Mouse (Mus musculus): ENCODE measurements around the gene Il6ra. TPM values are rescaled to one million over a fixed set of nuclear protein-coding genes. Genes with fewer than 3 reads are reported as not detected.

Gene Il6ra
- polyA plus RNA-seq, 1 experiment from 2014 or later, result 1.6 TPM

- Histone ChIP-seq H3K9me3 (ENCODE audit: control insufficient read depth, low read depth, low read length) (no peaks in the 10 kb centered on the region; the same call in 1 of the 2 replicates), H3K4me3 (ENCODE audit: low read depth, low read length) (no peak overlapping the region), H3K36me3 (ENCODE audit: control insufficient read depth, insufficient read depth, low read length) (no peaks in the 10 kb centered on the region), H3K9ac (replicated peaks; ENCODE audit: low read depth, low read length) (no peak overlapping the region), H3K27me3 (ENCODE audit: control insufficient read depth, insufficient read depth, low read length) (no peaks in the 10 kb centered on the region), H3K27ac (ENCODE audit: low read length) (no peak overlapping the region), H3K4me1 (ENCODE audit: control insufficient read depth, insufficient read depth, low read length) (peaks cover 6% of the 10 kb centered on the region; the same call in 1 of the 2 replicates), H3K4me2 (replicated peaks; ENCODE audit: low read depth, low read length) (no peak overlapping the region)
- WGBS, result 76% methylated on average over 8 of the region's 8 CpGs
- ATAC-seq (ENCODE audit: insufficient number of reproducible peaks, insufficient read depth, low FRiP score, low read depth), result no peak
Measured at GRCm38 (mm10) chr3:89862182-89862761, 50.7 kb downstream of the Il6ra start.

DNA sequence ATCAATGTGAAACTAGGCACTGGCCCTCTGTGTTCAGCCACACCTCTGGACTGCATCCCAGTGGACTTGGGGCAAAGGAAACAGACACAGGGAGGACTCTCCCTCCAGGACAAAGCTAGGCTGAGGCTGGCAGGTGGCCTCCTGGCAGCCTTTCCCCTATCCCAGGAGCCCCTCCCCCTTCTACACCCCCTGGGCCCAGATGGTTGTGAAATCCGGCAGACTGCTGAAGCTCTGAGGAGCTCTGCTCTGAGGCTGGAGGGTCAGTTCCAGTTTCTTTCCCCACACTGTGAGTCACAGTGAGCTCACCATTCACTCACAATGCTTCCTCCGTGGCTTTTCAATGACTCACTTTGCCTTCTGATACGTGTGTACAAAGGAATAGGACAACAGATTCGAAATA is 51.9 kb downstream of the Il6ra start:
- peak; percentile 70; the same call in 1 of the 2 replicates for ATAC-seq (ENCODE audit: insufficient number of reproducible peaks, insufficient read depth, low FRiP score, low read depth)
- Histone ChIP-seq H3K9me3 (ENCODE audit: control insufficient read depth, low read depth, low read length) (no peaks in the 10 kb centered on the region; the same call in 1 of the 2 replicates), H3K36me3 (ENCODE audit: control insufficient read depth, insufficient read depth, low read length) (no peaks in the 10 kb centered on the region), H3K27me3 (ENCODE audit: control insufficient read depth, insufficient read depth, low read length) (no peaks in the 10 kb centered on the region), H3K4me1 (ENCODE audit: control insufficient read depth, insufficient read depth, low read length) (peaks cover 6% of the 10 kb centered on the region; the same call in 1 of the 2 replicates), H3K9ac (replicated peaks; ENCODE audit: low read depth, low read length) (no peak overlapping the region), H3K4me3 (ENCODE audit: low read depth, low read length) (no peak overlapping the region), H3K4me2 (replicated peaks; ENCODE audit: low read depth, low read length) (no peak overlapping the region), H3K27ac (ENCODE audit: low read length) (0 out of 2 replicates have a peak overlapping the region, but pooled peaks have one; percentile 21)
- WGBS, result 23% methylated on average over 4 of the region's 4 CpGs

GRCm38 (mm10) chr3:89860343-89860742 is 52.7 kb downstream of the Il6ra start:
- Histone ChIP-seq H3K9me3 (ENCODE audit: control insufficient read depth, low read depth, low read length) (no peaks in the 10 kb centered on the region; the same call in 1 of the 2 replicates), H3K9ac (replicated peaks; ENCODE audit: low read depth, low read length) (no peak overlapping the region), H3K4me1 (ENCODE audit: control insufficient read depth, insufficient read depth, low read length) (peaks cover 6% of the 10 kb centered on the region; the same call in 1 of the 2 replicates), H3K4me3 (ENCODE audit: low read depth, low read length) (no peak overlapping the region), H3K36me3 (ENCODE audit: control insufficient read depth, insufficient read depth, low read length) (no peaks in the 10 kb centered on the region), H3K27me3 (ENCODE audit: control insufficient read depth, insufficient read depth, low read length) (no peaks in the 10 kb centered on the region), H3K27ac (ENCODE audit: low read length) (no peak overlapping the region), H3K4me2 (replicated peaks; ENCODE audit: low read depth, low read length) (no peak overlapping the region)
- WGBS, result 73% methylated on average over 3 of the region's 3 CpGs
- ATAC-seq (ENCODE audit: insufficient number of reproducible peaks, insufficient read depth, low FRiP score, low read depth), result no peak

DNA sequence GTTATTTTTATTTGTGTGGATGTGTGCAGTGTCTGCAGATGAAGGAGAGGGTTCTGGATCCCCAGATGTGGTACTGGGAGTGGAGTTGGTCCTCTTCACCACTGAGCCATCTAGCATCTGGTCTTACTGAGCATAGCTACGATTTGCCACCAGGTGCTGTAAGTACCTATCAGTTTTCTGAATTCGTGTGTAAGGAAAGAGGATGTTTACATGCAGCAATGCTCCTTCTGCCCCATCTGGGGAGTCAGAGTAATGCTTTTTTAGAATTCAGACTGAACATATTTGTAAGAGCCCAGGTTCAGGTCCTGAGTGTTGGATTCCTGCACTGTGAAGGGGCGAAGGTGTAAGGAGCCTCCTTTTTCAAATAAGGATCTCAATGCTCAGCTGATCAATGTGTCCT is 53.1 kb downstream of the Il6ra start:
- no peak overlapping the region for H3K4me2 ChIP-seq (replicated peaks; ENCODE audit: low read depth, low read length)
- no peak overlapping the region for H3K9ac ChIP-seq (replicated peaks; ENCODE audit: low read depth, low read length)
- ATAC-seq (ENCODE audit: insufficient number of reproducible peaks, insufficient read depth, low FRiP score, low read depth), result no peak
- no peaks in the 10 kb centered on the region for H3K36me3 ChIP-seq (ENCODE audit: control insufficient read depth, insufficient read depth, low read length)
- H3K27ac ChIP-seq (ENCODE audit: low read length), result no peak overlapping the region
- WGBS, result 45% methylated on average over 3 of the region's 3 CpGs
- peaks cover 6% of the 10 kb centered on the region; the same call in 1 of the 2 replicates for H3K4me1 ChIP-seq (ENCODE audit: control insufficient read depth, insufficient read depth, low read length)
- no peak overlapping the region for H3K4me3 ChIP-seq (ENCODE audit: low read depth, low read length)
- no peaks in the 10 kb centered on the region; the same call in 1 of the 2 replicates for H3K9me3 ChIP-seq (ENCODE audit: control insufficient read depth, low read depth, low read length)
- H3K27me3 ChIP-seq (ENCODE audit: control insufficient read depth, insufficient read depth, low read length), result no peaks in the 10 kb centered on the region

GRCm38 (mm10) chr3:89858888-89859287 is 54.1 kb downstream of the Il6ra start:
- H3K4me3 ChIP-seq (ENCODE audit: low read depth, low read length), result no peak overlapping the region
- no peak overlapping the region for H3K4me2 ChIP-seq (replicated peaks; ENCODE audit: low read depth, low read length)
- H3K27ac ChIP-seq (ENCODE audit: low read length), result no peak overlapping the region
- no peaks in the 10 kb centered on the region; the same call in 1 of the 2 replicates for H3K9me3 ChIP-seq (ENCODE audit: control insufficient read depth, low read depth, low read length)
- no peak for ATAC-seq (ENCODE audit: insufficient number of reproducible peaks, insufficient read depth, low FRiP score, low read depth)
- no peak overlapping the region for H3K9ac ChIP-seq (replicated peaks; ENCODE audit: low read depth, low read length)
- no peaks in the 10 kb centered on the region for H3K27me3 ChIP-seq (ENCODE audit: control insufficient read depth, insufficient read depth, low read length)
- H3K36me3 ChIP-seq (ENCODE audit: control insufficient read depth, insufficient read depth, low read length), result no peaks in the 10 kb centered on the region
- 76% methylated on average over 8 of the region's 8 CpGs for WGBS
- H3K4me1 ChIP-seq (ENCODE audit: control insufficient read depth, insufficient read depth, low read length), result peaks cover 6% of the 10 kb centered on the region; the same call in 1 of the 2 replicates

GRCm38 (mm10) chr3:89858123-89858522 is 54.9 kb downstream of the Il6ra start:
- Histone ChIP-seq H3K9me3 (ENCODE audit: control insufficient read depth, low read depth, low read length) (no peaks in the 10 kb centered on the region; the same call in 1 of the 2 replicates), H3K27ac (ENCODE audit: low read length) (no peak overlapping the region), H3K9ac (replicated peaks; ENCODE audit: low read depth, low read length) (no peak overlapping the region), H3K27me3 (ENCODE audit: control insufficient read depth, insufficient read depth, low read length) (no peaks in the 10 kb centered on the region), H3K4me1 (ENCODE audit: control insufficient read depth, insufficient read depth, low read length) (peaks cover 6% of the 10 kb centered on the region; the same call in 1 of the 2 replicates), H3K4me3 (ENCODE audit: low read depth, low read length) (no peak overlapping the region), H3K36me3 (ENCODE audit: control insufficient read depth, insufficient read depth, low read length) (no peaks in the 10 kb centered on the region), H3K4me2 (replicated peaks; ENCODE audit: low read depth, low read length) (no peak overlapping the region)
- WGBS, result 9% methylated on average over 4 of the region's 4 CpGs
- no peak for ATAC-seq (ENCODE audit: insufficient number of reproducible peaks, insufficient read depth, low FRiP score, low read depth)

- no peaks in the 10 kb centered on the region; the same call in 1 of the 2 replicates for H3K9me3 ChIP-seq (ENCODE audit: control insufficient read depth, low read depth, low read length)
- no peak overlapping the region for H3K9ac ChIP-seq (replicated peaks; ENCODE audit: low read depth, low read length)
- no peaks in the 10 kb centered on the region for H3K36me3 ChIP-seq (ENCODE audit: control insufficient read depth, insufficient read depth, low read length)
- no peak overlapping the region for H3K4me2 ChIP-seq (replicated peaks; ENCODE audit: low read depth, low read length)
- WGBS, result 71% methylated on average over 3 of the region's 3 CpGs
- H3K27me3 ChIP-seq (ENCODE audit: control insufficient read depth, insufficient read depth, low read length), result no peaks in the 10 kb centered on the region
- no peak overlapping the region for H3K27ac ChIP-seq (ENCODE audit: low read length)
- no peak overlapping the region for H3K4me3 ChIP-seq (ENCODE audit: low read depth, low read length)
- peaks cover 6% of the 10 kb centered on the region; the same call in 1 of the 2 replicates for H3K4me1 ChIP-seq (ENCODE audit: control insufficient read depth, insufficient read depth, low read length)
- no peak for ATAC-seq (ENCODE audit: insufficient number of reproducible peaks, insufficient read depth, low FRiP score, low read depth)
Measured at GRCm38 (mm10) chr3:89857353-89857752, 55.6 kb downstream of the Il6ra start.

DNA sequence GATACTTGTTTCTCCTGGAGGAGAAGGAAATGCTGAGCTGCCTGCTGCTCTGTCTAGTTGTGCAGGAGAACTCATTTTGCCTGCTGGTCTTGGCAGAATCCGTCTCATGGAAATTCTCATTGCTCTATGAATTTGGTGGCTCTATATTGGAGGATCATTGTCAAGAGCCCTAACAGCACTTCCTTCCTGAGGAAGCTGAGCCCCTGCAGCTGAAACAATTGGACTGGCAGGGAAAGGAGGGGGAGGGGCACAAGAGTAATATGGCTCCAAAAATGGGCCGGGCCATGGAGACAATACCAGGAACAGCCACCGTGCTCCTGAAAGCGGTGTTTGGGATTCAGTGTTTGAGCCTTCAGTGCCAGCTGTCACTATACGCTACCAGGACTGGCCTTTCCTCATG is 59.2 kb downstream of the Il6ra start:
- H3K4me3 ChIP-seq (ENCODE audit: low read depth, low read length), result no peak overlapping the region
- no peak overlapping the region for H3K4me2 ChIP-seq (replicated peaks; ENCODE audit: low read depth, low read length)
- H3K4me1 ChIP-seq (ENCODE audit: control insufficient read depth, insufficient read depth, low read length), result no peaks in the 10 kb centered on the region
- peak overlapping the region; percentile 61 for H3K27ac ChIP-seq (ENCODE audit: low read length)
- H3K36me3 ChIP-seq (ENCODE audit: control insufficient read depth, insufficient read depth, low read length), result no peaks in the 10 kb centered on the region
- no peak overlapping the region for H3K9ac ChIP-seq (replicated peaks; ENCODE audit: low read depth, low read length)
- WGBS, result 74% methylated on average over 5 of the region's 5 CpGs
- no peaks in the 10 kb centered on the region for H3K27me3 ChIP-seq (ENCODE audit: control insufficient read depth, insufficient read depth, low read length)
- H3K9me3 ChIP-seq (ENCODE audit: control insufficient read depth, low read depth, low read length), result no peaks in the 10 kb centered on the region; the same call in 1 of the 2 replicates
- no peak for ATAC-seq (ENCODE audit: insufficient number of reproducible peaks, insufficient read depth, low FRiP score, low read depth)
